Mouse (Mus musculus): ENCODE data around the gene Tjap1. TPM values are rescaled to one million over a fixed set of nuclear protein-coding genes. Genes with fewer than 3 reads are reported as not detected.

Tjap1 gene
- 98.7 and 106 TPM in 2 replicates for polyA plus RNA-seq (2012; rRNA removed)

GRCm38 (mm10) chr17:46282483-46283123, at the start of gene Tjap1:
Tjap1 (minus strand) TSS chr17:46283026.
- TF ChIP-seq CTCF (IDR thresholded peaks at IDR 0.05; ENCODE audit: borderline replicate concordance, control insufficient read depth, extremely low read depth, insufficient read depth, low read length, poor library complexity) (no peak), POLR2A (IDR thresholded peaks at IDR 0.05; ENCODE audit: control insufficient read depth, extremely low read depth, insufficient read depth, low read length, poor library complexity) (peak; percentile 68; the same call in 1 of the 2 replicates)
- peak; percentile 76 for DNase-seq
- peaks cover 41% of the 10 kb centered on the region for H3K4me1 ChIP-seq (replicated peaks; ENCODE audit: control insufficient read depth, insufficient read depth, low read length)

GRCm38 (mm10) chr17:46328723-46329122, 45.9 kb upstream of the Tjap1 start:
- no peaks in the 10 kb centered on the region for H3K27me3 ChIP-seq (ENCODE audit: control insufficient read depth, insufficient read depth, low read length)
- H3K36me3 ChIP-seq (ENCODE audit: control insufficient read depth, insufficient read depth, low read length), result no peaks in the 10 kb centered on the region
- peak overlapping the region; percentile 21; the same call in 1 of the 2 replicates for H3K27ac ChIP-seq (ENCODE audit: control insufficient read depth, insufficient read depth, low read length)
- WGBS, result 85% methylated on average over 6 of the region's 6 CpGs
- TF ChIP-seq CTCF (IDR thresholded peaks at IDR 0.05; ENCODE audit: borderline replicate concordance, control insufficient read depth, extremely low read depth, insufficient read depth, low read length, poor library complexity) (no peak), POLR2A (IDR thresholded peaks at IDR 0.05; ENCODE audit: control insufficient read depth, extremely low read depth, insufficient read depth, low read length, poor library complexity) (no peak)
- 0 out of 2 replicates have a peak, but pooled peaks cover 2% of the 10 kb centered on the region for H3K4me1 ChIP-seq (replicated peaks; ENCODE audit: control insufficient read depth, insufficient read depth, low read length)
- no peak for DNase-seq
- H3K4me3 ChIP-seq (ENCODE audit: control insufficient read depth, insufficient read depth, low read length), result no peak overlapping the region

More at GRCm38 (mm10) chr17:46282483-46283123, at the start of gene Tjap1:
- no peaks in the 10 kb centered on the region for H3K27me3 ChIP-seq (ENCODE audit: control insufficient read depth, insufficient read depth, low read length)
- H3K36me3 ChIP-seq (ENCODE audit: control insufficient read depth, insufficient read depth, low read length), result peaks cover 8% of the 10 kb centered on the region; the same call in 1 of the 2 replicates
- under 1% methylated on average over 37 of the region's 37 CpGs for WGBS
- peak within 1 kb of the TSS; percentile 86 for H3K27ac ChIP-seq (ENCODE audit: control insufficient read depth, insufficient read depth, low read length)
- peak within 1 kb of the TSS; percentile 99 for H3K4me3 ChIP-seq (ENCODE audit: control insufficient read depth, insufficient read depth, low read length)

GRCm38 (mm10) chr17:46327906-46328534, 45.2 kb upstream of the Tjap1 start, which contains the start of gene Abcc10:
Abcc10 (minus strand) TSS chr17:46328352.
- peak within 1 kb of the TSS; percentile 83 for H3K4me3 ChIP-seq (ENCODE audit: control insufficient read depth, insufficient read depth, low read length)
- H3K27ac ChIP-seq (ENCODE audit: control insufficient read depth, insufficient read depth, low read length), result peak within 1 kb of the TSS; percentile 76
- TF ChIP-seq CTCF (IDR thresholded peaks at IDR 0.05; ENCODE audit: borderline replicate concordance, control insufficient read depth, extremely low read depth, insufficient read depth, low read length, poor library complexity), result peak; percentile 57; the same call in 1 of the 2 replicates
- TF ChIP-seq POLR2A (IDR thresholded peaks at IDR 0.05; ENCODE audit: control insufficient read depth, extremely low read depth, insufficient read depth, low read length, poor library complexity), result peak; percentile 94
- H3K36me3 ChIP-seq (ENCODE audit: control insufficient read depth, insufficient read depth, low read length), result no peaks in the 10 kb centered on the region
- H3K4me1 ChIP-seq (replicated peaks; ENCODE audit: control insufficient read depth, insufficient read depth, low read length), result 0 out of 2 replicates have a peak, but pooled peaks cover 2% of the 10 kb centered on the region
- DNase-seq, result peak; percentile 99
- no peaks in the 10 kb centered on the region for H3K27me3 ChIP-seq (ENCODE audit: control insufficient read depth, insufficient read depth, low read length)
- under 1% methylated on average over 40 of the region's 40 CpGs for WGBS

DNA sequence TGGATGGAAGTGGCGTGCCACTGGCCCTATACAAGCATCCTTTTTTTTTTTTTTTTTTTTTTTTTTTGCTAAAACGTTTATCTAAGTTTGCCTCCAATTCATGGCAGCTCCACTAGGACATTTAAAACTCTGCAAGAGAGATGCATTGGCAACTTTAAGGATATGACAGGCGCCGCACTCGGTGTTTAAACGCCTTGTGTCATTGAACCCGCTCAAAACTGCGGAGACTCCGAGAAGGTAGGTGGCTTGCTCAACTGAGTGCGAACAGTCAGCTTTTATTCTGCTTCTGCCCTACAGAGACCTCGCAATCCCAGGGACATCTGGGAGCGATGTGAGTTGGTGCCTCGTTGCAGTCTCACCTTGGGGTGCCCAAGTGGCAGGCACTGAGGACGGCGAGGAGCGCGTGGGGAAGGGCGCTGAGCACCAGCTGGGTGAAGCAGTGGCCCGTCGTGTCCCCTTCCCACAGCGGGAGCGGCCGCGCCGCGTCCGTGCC, 44.6 kb upstream of the Tjap1 start:
- TF ChIP-seq POLR2A (IDR thresholded peaks at IDR 0.05; ENCODE audit: control insufficient read depth, extremely low read depth, insufficient read depth, low read length, poor library complexity) (no peak), CTCF (IDR thresholded peaks at IDR 0.05; ENCODE audit: borderline replicate concordance, control insufficient read depth, extremely low read depth, insufficient read depth, low read length, poor library complexity) (no peak)
- H3K27me3 ChIP-seq (ENCODE audit: control insufficient read depth, insufficient read depth, low read length), result no peaks in the 10 kb centered on the region

GRCm38 (mm10) chr17:46322046-46322823, 39.4 kb upstream of the Tjap1 start:
- 94% methylated on average over 14 of the region's 14 CpGs for WGBS
- DNase-seq, result no peak
- Histone ChIP-seq H3K36me3 (ENCODE audit: control insufficient read depth, insufficient read depth, low read length) (no peaks in the 10 kb centered on the region), H3K27me3 (ENCODE audit: control insufficient read depth, insufficient read depth, low read length) (no peaks in the 10 kb centered on the region), H3K4me1 (replicated peaks; ENCODE audit: control insufficient read depth, insufficient read depth, low read length) (no peaks in the 10 kb centered on the region), H3K4me3 (ENCODE audit: control insufficient read depth, insufficient read depth, low read length) (no peak overlapping the region), H3K27ac (ENCODE audit: control insufficient read depth, insufficient read depth, low read length) (no peak overlapping the region)
- TF ChIP-seq POLR2A (IDR thresholded peaks at IDR 0.05; ENCODE audit: control insufficient read depth, extremely low read depth, insufficient read depth, low read length, poor library complexity) (no peak), CTCF (IDR thresholded peaks at IDR 0.05; ENCODE audit: borderline replicate concordance, control insufficient read depth, extremely low read depth, insufficient read depth, low read length, poor library complexity) (no peak)

More for the DNA sequence above, 44.6 kb upstream of the Tjap1 start:
- DNase-seq, result no peak
- WGBS, result 9% methylated on average over 27 of the region's 27 CpGs
- Histone ChIP-seq H3K4me3 (ENCODE audit: control insufficient read depth, insufficient read depth, low read length) (peak overlapping the region; percentile 83), H3K36me3 (ENCODE audit: control insufficient read depth, insufficient read depth, low read length) (no peaks in the 10 kb centered on the region), H3K27ac (ENCODE audit: control insufficient read depth, insufficient read depth, low read length) (peak overlapping the region; percentile 54), H3K4me1 (replicated peaks; ENCODE audit: control insufficient read depth, insufficient read depth, low read length) (0 out of 2 replicates have a peak, but pooled peaks cover 2% of the 10 kb centered on the region)

DNA sequence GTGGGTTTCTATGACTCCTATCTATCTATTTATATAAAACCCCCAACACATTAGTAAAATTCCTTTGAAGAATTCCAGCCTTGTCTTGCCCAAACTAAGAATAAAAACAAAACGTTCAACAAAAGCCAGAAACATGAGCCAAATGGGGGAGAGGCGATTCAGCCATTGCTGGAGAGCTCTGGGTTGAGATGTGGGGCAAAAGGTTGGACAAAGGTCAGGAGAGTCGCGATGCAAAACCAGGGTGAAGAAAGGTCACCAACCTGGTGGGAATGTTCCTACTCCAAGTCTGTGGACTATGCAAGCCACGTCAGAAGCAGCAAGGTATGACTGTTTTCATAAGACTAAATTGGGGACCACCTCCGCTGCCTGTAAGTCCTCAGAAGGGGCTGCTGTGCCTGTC, 37.7 kb upstream of the Tjap1 start:
- Histone ChIP-seq H3K4me1 (replicated peaks; ENCODE audit: control insufficient read depth, insufficient read depth, low read length) (no peaks in the 10 kb centered on the region), H3K36me3 (ENCODE audit: control insufficient read depth, insufficient read depth, low read length) (no peaks in the 10 kb centered on the region), H3K27me3 (ENCODE audit: control insufficient read depth, insufficient read depth, low read length) (no peaks in the 10 kb centered on the region), H3K27ac (ENCODE audit: control insufficient read depth, insufficient read depth, low read length) (no peak overlapping the region), H3K4me3 (ENCODE audit: control insufficient read depth, insufficient read depth, low read length) (no peak overlapping the region)
- no peak for DNase-seq
- TF ChIP-seq CTCF (IDR thresholded peaks at IDR 0.05; ENCODE audit: borderline replicate concordance, control insufficient read depth, extremely low read depth, insufficient read depth, low read length, poor library complexity) (no peak), POLR2A (IDR thresholded peaks at IDR 0.05; ENCODE audit: control insufficient read depth, extremely low read depth, insufficient read depth, low read length, poor library complexity) (no peak)
- WGBS, result 86% methylated on average over 6 of the region's 6 CpGs

Data from thymus, adult 2 months (tissue).